Comparison of ENCODE assay signal across 8 mouse cellular contexts in the genomic region with DNA sequence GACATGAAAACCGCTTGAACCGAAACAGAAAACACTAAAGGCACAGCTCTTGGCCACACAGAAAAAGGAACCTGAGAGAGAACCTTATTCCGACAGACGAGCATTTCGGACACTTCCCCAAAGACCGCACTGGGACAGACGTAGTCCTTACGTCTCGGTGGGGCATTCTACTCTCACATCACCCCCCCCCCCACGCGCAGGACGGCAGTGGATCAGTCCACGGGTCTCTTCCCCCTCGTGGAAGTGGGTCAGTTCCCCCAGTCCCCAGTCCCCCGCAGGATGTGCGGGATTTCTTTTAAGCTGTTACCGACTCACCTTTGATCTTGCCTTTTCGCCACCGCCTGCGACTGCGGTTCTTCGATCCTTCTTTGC. TPM values are rescaled to one million over a fixed set of nuclear protein-coding genes. Genes with fewer than 3 reads are reported as not detected.
A peak's percentile ranks its signal among the peaks of the same experiment; 100 is the strongest.
DNase-seq lines count a peak whose midpoint lies in the region; ATAC-seq and TF ChIP-seq lines count a peak whose summit lies in the region.

No protein-coding gene starts in this region.

- H3K27ac ChIP-seq in kidney, adult 2 months (ENCODE audit: insufficient read depth, low read depth, low read length) = peak overlapping the region; percentile 80
- peak overlapping the region; percentile 81 for H3K27ac ChIP-seq in hindbrain, embryonic 13.5 days
- peak overlapping the region; percentile 83 for H3K27ac ChIP-seq in midbrain, embryonic 10.5 days (replicated peaks)

- H3K9ac ChIP-seq in hindbrain, embryonic 13.5 days = peak overlapping the region; percentile 82

- peak; percentile 15 for ATAC-seq in activated CD4-positive, CD25-positive, alpha-beta regulatory T cell, adult 4 months
- ATAC-seq in hindbrain, embryonic 13.5 days (ENCODE audit: low FRiP score) = peak; percentile 76

- no peaks in the 10 kb centered on the region for H3K27me3 ChIP-seq in kidney, adult 2 months (replicated peaks; ENCODE audit: control insufficient read depth, insufficient read depth, low read length)
- no peaks in the 10 kb centered on the region for H3K27me3 ChIP-seq in hindbrain, embryonic 13.5 days
- H3K27me3 ChIP-seq in midbrain, embryonic 10.5 days (ENCODE audit: low read depth, poor library complexity, severe bottlenecking) = peaks cover 42% of the 10 kb centered on the region

- peak overlapping the region; percentile 98 for H3K4me3 ChIP-seq in kidney, adult 2 months (ENCODE audit: insufficient read depth, low read depth, low read length)
- H3K4me3 ChIP-seq in hindbrain, embryonic 13.5 days = peak overlapping the region; percentile 58
- peak overlapping the region; percentile 80 for H3K4me3 ChIP-seq in midbrain, embryonic 10.5 days

- no peak for DNase-seq in kidney, adult 2 months
- DNase-seq in kidney, adult 18-20 months = no peak
- DNase-seq in midbrain, embryonic 10.5 days (ENCODE audit: low spot score) = peak; percentile 11
- no peak for DNase-seq in right cerebral cortex, postnatal 4 days
- DNase-seq in right cerebral cortex, postnatal 36 days (ENCODE audit: low spot score in 2 of 2) = no peak
- no peak for DNase-seq in ovary, adult 18-20 months (ENCODE audit: low spot score)

- H3K36me3 ChIP-seq in kidney, adult 2 months (ENCODE audit: control insufficient read depth, insufficient read depth, low read length) = no peaks in the 10 kb centered on the region
- H3K36me3 ChIP-seq in hindbrain, embryonic 13.5 days = no peaks in the 10 kb centered on the region
- H3K36me3 ChIP-seq in midbrain, embryonic 10.5 days = no peaks in the 10 kb centered on the region

- TF ChIP-seq CTCF in kidney, adult 2 months (conservative IDR thresholded peaks at IDR 0.05; ENCODE audit: insufficient read depth, insufficient read length, low read depth, low read length) = no peak

- WGBS in kidney, adult 2 months = 0% methylated on average over 22 of the region's 22 CpGs
- WGBS in hindbrain, embryonic 13.5 days = 1% methylated on average over 22 of the region's 22 CpGs
- WGBS in midbrain, embryonic 10.5 days = 2% methylated on average over 22 of the region's 22 CpGs

- peaks cover 44% of the 10 kb centered on the region for H3K4me1 ChIP-seq in kidney, adult 2 months (ENCODE audit: control insufficient read depth, insufficient read depth, low read length)
- H3K4me1 ChIP-seq in hindbrain, embryonic 13.5 days (replicated peaks) = peaks cover 42% of the 10 kb centered on the region
- peaks cover 35% of the 10 kb centered on the region for H3K4me1 ChIP-seq in midbrain, embryonic 10.5 days

- H3K9me3 ChIP-seq in hindbrain, embryonic 13.5 days = no peaks in the 10 kb centered on the region
- H3K9me3 ChIP-seq in midbrain, embryonic 10.5 days (replicated peaks) = no peaks in the 10 kb centered on the region

- H3K4me2 ChIP-seq in hindbrain, embryonic 13.5 days = peak overlapping the region; percentile 81

- no peak for TF ChIP-seq POLR2A in kidney, adult 2 months (IDR thresholded peaks at IDR 0.05; ENCODE audit: low read depth, low read length)

RNA-seq across cellular contexts. Expression of a gene that starts 3.3 kb away (rescaled TPM):
- polyA plus RNA-seq in kidney, adult 2 months (2012; rRNA removed) = 63.4 and 63.8 TPM in 2 replicates
- polyA plus RNA-seq in activated CD4-positive, CD25-positive, alpha-beta regulatory T cell, adult 4 months (2017; shearing (Covaris generic)) = 10 to 100 TPM in 1 of 2 experiments, 1 to 10 TPM in 1; 8.5 to 10.7 TPM
- 9.8 and 10.6 TPM in 2 replicates for polyA plus RNA-seq in hindbrain, embryonic 13.5 days (2015; fragmentation: Nextera tagmentation; extraction: Ambion mirVana)
- polyA plus RNA-seq in midbrain, embryonic 10.5 days (2016; fragmentation: Nextera tagmentation; extraction: Ambion mirVana) = 4.7 and 7.0 TPM in 2 replicates

RNA-seq across cellular contexts. Expression of a gene that starts 17.5 kb away (rescaled TPM):
- polyA plus RNA-seq in kidney, adult 2 months (2012; rRNA removed) = 0.11 and 0.18 TPM in 2 replicates
- polyA plus RNA-seq in activated CD4-positive, CD25-positive, alpha-beta regulatory T cell, adult 4 months (2017; shearing (Covaris generic)) = not detected
- 0.23 and 0.82 TPM in 2 replicates for polyA plus RNA-seq in hindbrain, embryonic 13.5 days (2015; fragmentation: Nextera tagmentation; extraction: Ambion mirVana)
- polyA plus RNA-seq in midbrain, embryonic 10.5 days (2016; fragmentation: Nextera tagmentation; extraction: Ambion mirVana) = 0.31 and 0.37 TPM in 2 replicates

RNA-seq across cellular contexts. Expression of a gene that starts 25.6 kb away (rescaled TPM):
- not detected in 2 replicates for polyA plus RNA-seq in kidney, adult 2 months (2012; rRNA removed)
- not detected for polyA plus RNA-seq in activated CD4-positive, CD25-positive, alpha-beta regulatory T cell, adult 4 months (2017; shearing (Covaris generic))
- polyA plus RNA-seq in hindbrain, embryonic 13.5 days (2015; fragmentation: Nextera tagmentation; extraction: Ambion mirVana) = not detected in 2 replicates
- polyA plus RNA-seq in midbrain, embryonic 10.5 days (2016; fragmentation: Nextera tagmentation; extraction: Ambion mirVana) = not detected in 2 replicates
